In genomic region chr11:24184932-24185331, GRCm38 (mm10) we compare ENCODE assay signal across 12 mouse cellular contexts.
DNase-seq lines count a peak whose midpoint lies in the region; ATAC-seq and TF ChIP-seq lines count a peak whose summit lies in the region.
"Had no signal": no experiment of that assay in that cellular context is flagged by ENCODE, and none has a peak within 500 bp of the region (broad histone marks: within the 10 kb centered on the region; RNA-seq: fewer than 3 reads in every experiment).

No protein-coding gene starts in this region.

- WGBS in macrophage (ENCODE audit: missing documents), result under 1% methylated on average over 5 of the region's 5 CpGs

- no peaks in the 10 kb centered on the region for H3K79me2 ChIP-seq in macrophage (ENCODE audit: inconsistent target)

- peak; percentile 98 for ATAC-seq in common myeloid progenitor, adult 5-6 weeks (replicated peaks; ENCODE audit: low read depth, poor library complexity, severe bottlenecking)

- intact Hi-C loops in left cerebral cortex, adult 2 months (cut with DNase I), result no loop called here

- H3K27ac ChIP-seq in left cerebral cortex, adult 2 months, result no peak overlapping the region
- 0 out of 2 replicates have a peak overlapping the region, but pooled peaks have one; percentile 2 for H3K27ac ChIP-seq in macrophage

- H3K36me3 ChIP-seq in macrophage (ENCODE audit: inconsistent target), result no peaks in the 10 kb centered on the region

- DNase-seq in left cerebral cortex, adult 2 months (ENCODE audit: extremely low spot score in 1 of 2, low spot score in 2 of 2), result no peak
- DNase-seq in left cerebral cortex, adult 9 months (ENCODE audit: low spot score in 2 of 2), result no peak
- DNase-seq in spleen, postnatal 4 days (ENCODE audit: low spot score in 2 of 2), result peak; percentile 57 to 73
- DNase-seq in testis, postnatal 10 days (ENCODE audit: low spot score), result no peak
- DNase-seq in layer of hippocampus, adult 18-20 months (ENCODE audit: low spot score in 2 of 2), result no peak
- DNase-seq: adrenal gland, postnatal 10 days; cerebellum, postnatal 14 days; left cerebral cortex, postnatal 4 days; retina, postnatal 1 day; thymus, adult 18-20 months had no signal

- no peak overlapping the region for H3K4me3 ChIP-seq in left cerebral cortex, adult 2 months
- no peak overlapping the region for H3K4me3 ChIP-seq in macrophage (ENCODE audit: inconsistent target)

- peak; percentile 27 for TF ChIP-seq CTCF in left cerebral cortex, adult 2 months (IDR thresholded peaks at IDR 0.05)

Comparison
In these comparisons a context has a peak if more than half of its experiments do, and no peak if none do; other contexts are left out.
1. DNase-seq: peak in spleen, postnatal 4 days (2 of 2); none in left cerebral cortex, adult 2 months (0 of 2), left cerebral cortex, adult 9 months (0 of 2), testis, postnatal 10 days (single experiment) and layer of hippocampus, adult 18-20 months (0 of 2).